Mouse (Mus musculus): Measurements from ENCODE around the gene Cdh20.
"Not testable (repeated sequence)": the region's sequence is repeated elsewhere in the genome, so short reads cannot be mapped to it uniquely, and the experiment has no call there.

Gene Cdh20

DNA sequence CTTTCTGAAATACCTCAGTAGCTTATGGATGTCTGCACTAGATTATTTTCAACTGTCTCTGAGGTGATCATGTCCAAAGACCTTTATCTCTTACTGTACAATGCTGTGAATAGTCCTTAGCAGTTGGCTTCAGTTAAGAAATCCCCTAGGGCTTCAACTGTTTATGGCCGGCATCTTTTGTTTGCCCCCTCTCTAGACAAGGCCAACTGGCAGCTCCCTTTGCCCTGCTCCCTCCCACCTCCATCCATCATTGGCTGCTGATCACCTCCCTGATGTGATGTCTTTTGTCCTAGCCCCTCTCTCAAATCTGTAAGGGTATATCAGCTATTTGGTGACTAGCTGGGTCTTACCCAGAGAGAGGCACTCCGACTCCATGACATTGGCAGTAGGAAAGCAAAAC lies 148.2 kb downstream of the Cdh20 start:
- in situ Hi-C loops (cut with MboI) = no loop called here

GRCm38 (mm10) chr1:104917307-104917836 lies 149.0 kb downstream of the Cdh20 start:
- in situ Hi-C loops (cut with MboI) = no loop called here

DNA sequence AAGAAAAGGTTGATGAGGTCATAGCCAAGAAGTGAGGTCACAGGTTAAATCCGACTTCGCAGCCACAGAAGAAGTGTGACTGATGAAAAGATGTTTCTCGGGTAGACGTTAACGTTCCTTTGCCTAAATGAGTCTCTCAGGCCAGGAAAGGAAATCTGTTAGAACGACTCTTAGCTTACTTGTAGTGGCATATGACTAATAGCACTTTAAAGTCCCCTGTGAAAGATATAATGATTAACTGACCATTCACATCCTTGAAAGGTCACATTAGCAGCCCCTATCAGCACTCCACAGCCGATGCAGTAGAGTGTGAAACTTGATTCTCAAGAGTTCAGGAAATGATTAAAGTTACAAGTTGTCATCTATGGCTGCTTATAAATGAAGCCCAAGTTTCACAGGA lies 164.7 kb downstream of the Cdh20 start:
- in situ Hi-C loops (cut with MboI) = no loop called here

- in situ Hi-C loops (cut with MboI) = no loop called here
These were observed 168.6 kb downstream of the Cdh20 start for GRCm38 (mm10) chr1:104936966-104937365.

DNA sequence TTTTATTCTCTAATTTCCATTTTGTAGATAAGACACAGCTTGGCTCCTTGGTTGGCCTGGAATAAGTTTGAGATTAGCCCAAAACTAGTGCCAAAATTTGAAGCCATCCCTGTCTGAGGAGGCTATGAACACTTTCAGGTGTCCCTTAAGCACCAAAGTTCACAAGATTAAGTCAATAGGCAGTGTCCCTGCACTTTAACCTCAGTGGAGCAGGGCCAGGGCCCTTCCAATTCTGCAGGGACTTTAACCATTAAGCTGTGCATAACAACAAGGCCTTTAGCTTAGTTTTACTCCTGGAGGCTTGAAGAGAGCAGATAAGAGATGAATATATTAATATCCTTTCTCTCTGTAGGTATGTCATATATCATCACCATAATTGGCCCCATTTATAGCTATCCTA lies 170.8 kb downstream of the Cdh20 start:
- in situ Hi-C loops (cut with MboI) = no loop called here

DNA sequence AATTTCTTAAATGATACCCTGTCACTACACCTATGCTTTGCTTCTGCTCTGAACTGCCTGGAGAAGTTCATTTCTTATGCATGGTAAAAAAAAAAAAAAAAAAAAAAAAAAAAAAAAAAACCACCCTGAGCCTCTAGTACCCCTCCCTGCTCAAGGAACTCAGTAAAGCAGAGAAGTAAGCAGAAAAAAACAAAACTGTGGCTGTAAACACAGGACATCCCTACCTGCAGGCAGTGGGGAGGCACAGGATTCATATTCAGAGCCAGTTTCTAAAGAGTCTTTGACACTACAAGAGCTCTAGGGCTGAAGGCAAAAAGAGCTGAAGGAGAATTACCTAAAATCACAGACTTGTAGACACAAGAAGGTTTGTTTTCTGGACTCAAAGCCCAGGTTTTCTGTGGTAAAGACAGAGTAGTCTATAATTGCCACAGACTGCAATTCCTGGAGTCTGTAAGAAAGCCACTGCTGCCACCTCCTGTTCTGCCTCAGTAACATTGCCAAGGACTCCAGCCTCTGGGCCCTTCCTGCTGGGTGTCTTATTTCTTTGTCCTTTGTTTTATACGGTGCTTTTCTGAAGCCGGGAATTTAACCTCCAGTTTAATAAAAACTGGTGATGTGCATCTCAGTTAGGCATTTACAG lies 176.3 kb downstream of the Cdh20 start:
- in situ Hi-C loops (cut with MboI) = no loop called here

- in situ Hi-C loops (cut with MboI) = no loop called here
These were observed 176.8 kb downstream of the Cdh20 start for GRCm38 (mm10) chr1:104945110-104945489.

DNA sequence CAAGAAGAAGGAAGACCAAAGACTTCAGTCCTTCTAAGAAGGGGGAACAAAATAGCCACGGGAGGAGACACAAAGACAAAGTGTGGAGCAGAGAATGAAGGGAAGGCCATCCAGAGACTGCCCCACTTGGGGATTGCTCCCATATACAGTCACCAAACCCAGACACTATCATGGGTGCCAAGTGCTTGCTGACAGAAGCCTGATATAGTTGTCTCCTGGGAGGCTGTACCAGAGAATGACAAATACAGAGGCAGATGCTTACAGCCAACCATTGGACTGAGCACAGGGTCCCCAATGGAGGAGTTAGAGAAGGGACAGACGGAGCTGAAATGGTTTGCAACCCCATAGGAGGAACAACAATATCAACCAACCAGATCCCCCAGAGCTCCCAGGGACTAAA lies 181.3 kb downstream of the Cdh20 start:
- in situ Hi-C loops (cut with MboI) = not testable (repeated sequence)

- in situ Hi-C loops (cut with MboI) = no loop called here
These were observed 188.7 kb downstream of the Cdh20 start for GRCm38 (mm10) chr1:104957046-104957445.

DNA sequence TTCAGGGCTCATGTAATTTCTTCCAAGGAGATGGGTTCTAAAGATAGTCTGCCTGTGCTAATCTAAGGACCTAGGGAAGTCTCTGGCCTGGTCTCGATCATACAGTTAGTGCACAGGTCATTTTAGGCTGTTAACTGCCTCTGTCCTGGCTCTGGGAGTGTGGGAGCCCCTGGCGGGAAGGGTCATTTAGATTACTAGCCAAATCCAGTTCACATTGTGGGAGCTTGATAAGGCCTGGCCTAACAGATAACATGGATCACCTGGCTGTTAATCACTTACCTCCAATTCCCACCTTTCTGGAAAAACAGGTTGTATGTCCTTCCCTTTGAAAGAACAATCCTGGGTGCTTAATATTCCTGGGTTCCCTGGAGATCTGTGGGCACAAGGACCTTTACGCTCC lies 193.3 kb downstream of the Cdh20 start:
- in situ Hi-C loops (cut with MboI) = no loop called here

DNA sequence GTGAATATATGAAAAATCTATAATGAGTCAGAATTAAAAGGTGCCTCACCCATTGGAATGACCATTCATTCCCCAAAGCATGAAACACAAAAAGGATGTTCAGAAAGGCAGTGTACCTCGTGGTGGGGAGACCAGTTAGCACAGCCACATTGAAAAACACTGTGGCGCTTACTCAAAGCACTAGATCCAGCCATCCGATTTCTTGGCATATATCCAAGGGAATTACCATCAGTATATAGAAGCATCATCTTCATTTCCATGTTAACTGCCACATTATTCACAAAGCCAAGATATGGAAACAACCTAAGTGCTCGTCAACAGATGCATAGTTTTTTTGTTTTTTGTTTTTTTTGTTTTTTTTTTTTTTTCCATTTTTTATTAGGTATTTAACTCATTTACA lies 193.9 kb downstream of the Cdh20 start:
- in situ Hi-C loops (cut with MboI) = no loop called here

GRCm38 (mm10) chr1:104979068-104979467 lies 210.7 kb downstream of the Cdh20 start:
- in situ Hi-C loops (cut with MboI) = loop anchor here (25.0 kb wide), 1 partner anchor 658 kb away; no protein-coding TSS in a partner anchor

DNA sequence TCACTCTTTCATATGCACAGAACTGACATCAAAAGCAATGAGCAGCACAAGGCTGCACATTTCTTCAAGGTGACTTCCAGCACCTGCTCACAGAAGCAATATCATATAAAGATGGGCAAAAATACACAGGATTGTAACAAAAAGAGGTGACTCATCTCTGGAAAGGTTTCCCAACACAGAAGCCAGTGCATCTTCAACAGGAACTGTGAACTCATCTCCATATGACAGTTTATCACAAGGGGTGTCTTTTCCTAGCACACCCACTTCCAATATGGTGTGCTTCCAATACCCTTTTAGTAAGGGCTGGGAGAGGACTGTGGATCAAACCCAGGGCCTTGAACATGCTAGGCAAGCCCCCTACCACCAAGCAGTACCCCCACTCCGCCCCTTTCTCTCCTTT lies 211.9 kb downstream of the Cdh20 start:
- in situ Hi-C loops (cut with MboI) = loop anchor here (25.0 kb wide), 1 partner anchor 657 kb away; no protein-coding TSS in a partner anchor

- in situ Hi-C loops (cut with MboI) = loop anchor here (25.0 kb wide), 1 partner anchor 651 kb away; no protein-coding TSS in a partner anchor
These were observed 218.1 kb downstream of the Cdh20 start for GRCm38 (mm10) chr1:104986222-104986973.

DNA sequence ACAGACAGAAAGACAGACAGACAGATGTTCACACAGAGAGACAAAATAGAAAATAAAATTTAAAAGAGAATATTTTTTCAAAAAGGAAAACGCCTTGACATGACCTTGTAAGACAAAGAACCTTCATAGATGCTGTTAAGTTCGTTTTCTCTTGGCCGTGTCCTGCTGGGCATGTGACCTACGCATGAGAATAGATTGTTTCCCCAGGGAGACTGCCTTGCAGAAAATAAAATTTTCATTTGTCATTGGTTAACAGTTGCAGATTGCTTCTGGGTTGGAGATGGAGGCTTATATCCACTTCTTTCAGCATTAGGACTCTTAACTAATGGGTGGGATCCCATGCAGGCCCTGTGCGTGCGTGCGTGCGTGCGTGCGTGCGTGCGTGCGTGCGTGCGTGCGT lies 219.2 kb downstream of the Cdh20 start:
- in situ Hi-C loops (cut with MboI) = loop anchor here (25.0 kb wide), 1 partner anchor 650 kb away; no protein-coding TSS in a partner anchor

DNA sequence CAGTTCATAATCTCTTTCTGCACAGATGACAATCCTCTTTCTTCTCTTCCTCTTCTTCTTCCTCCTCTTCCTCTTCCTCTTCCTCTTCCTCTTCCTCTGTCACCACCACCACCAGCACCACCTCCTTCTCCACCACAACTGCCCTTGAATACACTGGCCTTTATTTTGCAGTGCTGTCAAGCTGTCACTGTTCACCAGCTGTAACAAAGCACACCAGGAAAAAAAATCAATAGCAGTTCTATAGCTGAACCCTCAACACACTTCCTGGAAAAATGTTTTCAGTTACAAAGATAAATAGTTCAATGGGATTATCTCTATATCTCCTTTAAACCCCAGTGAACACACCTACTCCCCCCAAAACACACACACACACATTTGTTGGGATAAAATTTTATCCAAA lies 224.1 kb downstream of the Cdh20 start:
- in situ Hi-C loops (cut with MboI) = loop anchor here (25.0 kb wide), 1 partner anchor 645 kb away; no protein-coding TSS in a partner anchor

DNA sequence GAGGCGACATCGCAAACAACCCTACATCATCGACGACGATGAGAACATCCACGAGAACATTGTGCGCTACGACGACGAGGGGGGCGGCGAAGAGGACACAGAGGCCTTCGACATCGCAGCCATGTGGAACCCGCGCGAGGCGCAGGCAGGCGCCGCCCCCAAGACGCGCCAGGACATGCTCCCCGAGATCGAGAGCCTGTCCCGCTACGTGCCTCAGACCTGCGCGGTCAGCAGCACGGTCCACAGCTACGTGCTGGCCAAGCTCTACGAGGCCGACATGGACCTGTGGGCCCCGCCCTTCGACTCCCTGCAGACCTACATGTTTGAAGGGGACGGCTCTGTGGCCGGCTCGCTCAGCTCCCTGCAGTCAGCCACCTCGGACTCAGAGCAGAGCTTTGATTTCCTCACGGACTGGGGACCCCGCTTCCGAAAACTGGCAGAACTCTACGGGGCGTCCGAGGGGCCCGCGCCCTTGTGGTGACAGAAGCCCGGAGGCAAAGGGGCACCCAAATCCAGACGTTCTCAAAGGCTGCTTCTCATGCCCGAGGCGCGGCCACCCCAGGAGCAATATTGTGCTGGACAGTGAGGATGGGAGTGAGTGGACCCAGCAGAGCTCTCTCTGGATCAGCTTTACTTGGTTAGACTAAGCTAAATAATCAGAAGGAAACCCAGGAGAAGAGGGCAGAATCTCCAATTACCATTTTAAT lies 225.7 kb downstream of the Cdh20 start:
- in situ Hi-C loops (cut with MboI) = loop anchor here (25.0 kb wide), 1 partner anchor 643 kb away; no protein-coding TSS in a partner anchor

GRCm38 (mm10) chr1:104994612-104994986 lies 226.3 kb downstream of the Cdh20 start:
- in situ Hi-C loops (cut with MboI) = loop anchor here (25.0 kb wide), 1 partner anchor 643 kb away; no protein-coding TSS in a partner anchor

- in situ Hi-C loops (cut with MboI) = loop anchor here (25.0 kb wide), 1 partner anchor 639 kb away; no protein-coding TSS in a partner anchor
These were observed 229.5 kb downstream of the Cdh20 start for GRCm38 (mm10) chr1:104997814-104998213.

- in situ Hi-C loops (cut with MboI) = no loop called here
These were observed 233.8 kb downstream of the Cdh20 start for GRCm38 (mm10) chr1:105002179-105002578.

DNA sequence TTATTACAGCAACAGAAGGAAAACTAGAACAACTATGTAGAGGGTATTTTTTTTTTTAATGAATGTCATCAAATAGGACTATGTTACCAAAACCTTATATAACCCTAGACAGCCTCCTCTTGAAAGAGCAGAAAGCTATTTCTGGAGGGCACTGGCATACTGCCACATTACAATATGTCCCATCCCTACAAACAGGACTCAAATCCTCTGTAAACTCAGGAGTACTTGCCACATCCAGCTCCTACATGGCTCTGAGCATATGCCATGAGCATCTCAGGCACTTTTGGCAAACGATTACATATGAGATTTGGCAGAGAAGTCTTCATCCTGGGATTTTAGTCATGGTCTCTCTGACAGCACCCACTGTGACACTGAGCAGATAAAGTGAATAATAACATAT lies 235.5 kb downstream of the Cdh20 start:
- in situ Hi-C loops (cut with MboI) = no loop called here

DNA sequence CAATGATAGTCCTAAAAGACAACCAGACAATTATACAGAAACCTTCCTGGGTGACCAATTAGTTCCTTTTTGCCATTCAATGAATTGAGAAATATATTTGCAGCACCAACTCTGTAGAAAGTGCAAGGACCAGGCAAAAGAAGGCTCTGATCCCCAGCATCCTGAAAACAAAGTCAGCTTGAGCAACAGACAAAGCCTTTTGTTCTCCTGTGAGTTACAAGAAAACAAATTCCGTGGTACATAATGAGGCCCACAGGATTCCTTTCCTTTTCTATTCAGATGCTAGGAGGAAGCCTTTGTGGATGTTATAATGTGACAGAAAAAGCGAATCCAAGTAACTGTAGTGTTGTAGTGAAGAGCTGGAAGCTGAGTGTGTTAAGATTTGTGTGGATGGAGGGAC lies 244.3 kb downstream of the Cdh20 start:
- in situ Hi-C loops (cut with MboI) = no loop called here
